Comparison of ENCODE assay signal across 1 mouse cellular context in genomic region chr12:36926225-36926624, GRCm38 (mm10).
TF ChIP-seq lines count a peak whose summit lies in the region.

No protein-coding gene starts in this region.

TF ChIP-seq in MEL, 35 proteins besides CTCF, POLR2A, EP300 and RAD21 (continued from another document):
- TF ChIP-seq JUND (IDR thresholded peaks at IDR 0.05; ENCODE audit: low read depth, low read length), result no peak
- no peak for TF ChIP-seq CHD2 (IDR thresholded peaks at IDR 0.05; ENCODE audit: low read length)
- no peak for TF ChIP-seq ETS1 (IDR thresholded peaks at IDR 0.05; ENCODE audit: low read depth, low read length)
- TF ChIP-seq USF2 (IDR thresholded peaks at IDR 0.05; ENCODE audit: borderline replicate concordance in 1 of 2, insufficient read depth in 1 of 2, low read depth in 1 of 2, low read length in 2 of 2), result no peak
